Mouse (Mus musculus): ENCODE results near the gene Exosc9. TPM values are rescaled to one million over a fixed set of nuclear protein-coding genes. Genes with fewer than 3 reads are reported as not detected.

Gene Exosc9
- polyA plus RNA-seq (2016; fragmentation: Nextera tagmentation; extraction: Ambion mirVana) = 91.7 and 101 TPM in 2 replicates

GRCm38 (mm10) chr3:36552406-36553047, at the start of gene Exosc9:
Gene Exosc9 (plus strand): TSS chr3:36552606.
- H3K27ac ChIP-seq = peak within 1 kb of the TSS; percentile 89
- peak; percentile 96 for DNase-seq (ENCODE audit: low spot score)
- WGBS = 1% methylated on average over 39 of the region's 39 CpGs
- H3K4me3 ChIP-seq = peak within 1 kb of the TSS; percentile 92
- peaks cover 19% of the 10 kb centered on the region for H3K4me1 ChIP-seq (replicated peaks)
- peaks cover 39% of the 10 kb centered on the region for H3K36me3 ChIP-seq
- no peaks in the 10 kb centered on the region for H3K27me3 ChIP-seq (ENCODE audit: insufficient read depth, poor library complexity, severe bottlenecking)
- no peaks in the 10 kb centered on the region for H3K9me3 ChIP-seq

DNA sequence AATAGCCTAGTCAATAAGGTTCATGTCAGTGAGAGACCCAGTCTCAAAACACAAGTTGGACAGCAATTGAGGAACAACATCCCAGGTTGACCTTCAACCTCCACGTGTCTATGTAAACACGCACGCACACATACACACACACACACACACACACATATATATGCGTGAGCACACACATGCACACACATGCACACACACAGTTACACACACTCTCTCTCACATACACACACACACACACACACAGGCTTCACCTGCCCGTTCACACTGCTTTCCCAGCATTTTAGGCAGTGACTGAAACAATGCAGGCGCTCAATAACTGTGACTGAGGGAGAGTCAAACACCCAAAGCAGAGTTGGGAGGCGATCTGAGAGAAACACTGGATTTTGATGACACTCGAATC, 47.1 kb upstream of the Exosc9 start:
- no peak for DNase-seq (ENCODE audit: low spot score)
- 82% methylated on average over 8 of the region's 8 CpGs for whole genome bisulfite sequencing
- H3K27me3 ChIP-seq (ENCODE audit: insufficient read depth, poor library complexity, severe bottlenecking) = no peaks in the 10 kb centered on the region
- no peaks in the 10 kb centered on the region for H3K36me3 ChIP-seq
- H3K9me3 ChIP-seq = no peaks in the 10 kb centered on the region
- H3K4me3 ChIP-seq = no peak overlapping the region
- H3K4me1 ChIP-seq (replicated peaks) = peaks cover 4% of the 10 kb centered on the region; the same call in 1 of the 2 replicates
- H3K27ac ChIP-seq = no peak overlapping the region

GRCm38 (mm10) chr3:36505809-36506735, 46.3 kb upstream of the Exosc9 start:
- Histone ChIP-seq H3K36me3 (no peaks in the 10 kb centered on the region), H3K4me3 (no peak overlapping the region), H3K27me3 (ENCODE audit: insufficient read depth, poor library complexity, severe bottlenecking) (no peaks in the 10 kb centered on the region), H3K9me3 (no peaks in the 10 kb centered on the region), H3K4me1 (replicated peaks) (peaks cover 4% of the 10 kb centered on the region; the same call in 1 of the 2 replicates), H3K27ac (no peak overlapping the region)
- no peak for DNase-seq (ENCODE audit: low spot score)
- 63% methylated on average over 10 of the region's 10 CpGs for WGBS

DNA sequence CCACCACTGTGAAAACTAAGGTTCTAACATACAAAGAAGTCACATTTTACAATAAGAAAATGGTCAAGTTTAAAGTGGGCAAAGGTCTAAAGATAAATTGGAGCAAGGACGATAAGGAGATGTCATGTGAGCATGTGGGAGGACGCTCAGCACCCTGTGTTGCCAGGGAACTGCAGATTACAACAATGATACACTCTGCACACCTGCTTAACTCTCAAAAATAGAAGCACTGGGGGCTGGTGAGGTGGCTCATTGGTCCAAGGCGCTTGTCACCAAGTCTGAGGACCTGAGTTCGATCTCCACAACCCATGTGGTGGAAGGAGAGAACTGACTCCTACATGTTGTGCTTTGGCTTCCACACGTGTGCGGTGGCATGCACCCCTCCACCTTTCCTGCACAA, 40.9 kb upstream of the Exosc9 start:
- H3K4me1 ChIP-seq (replicated peaks) = no peaks in the 10 kb centered on the region
- no peak for DNase-seq (ENCODE audit: low spot score)
- no peak overlapping the region for H3K4me3 ChIP-seq
- H3K9me3 ChIP-seq = no peaks in the 10 kb centered on the region
- H3K27me3 ChIP-seq (ENCODE audit: insufficient read depth, poor library complexity, severe bottlenecking) = no peaks in the 10 kb centered on the region
- H3K36me3 ChIP-seq = no peaks in the 10 kb centered on the region
- 91% methylated on average over 6 of the region's 6 CpGs for WGBS
- no peak overlapping the region for H3K27ac ChIP-seq

GRCm38 (mm10) chr3:36516196-36516595, 36.2 kb upstream of the Exosc9 start:
- H3K4me1 ChIP-seq (replicated peaks) = peaks cover 4% of the 10 kb centered on the region
- DNase-seq (ENCODE audit: low spot score) = no peak
- peaks cover 25% of the 10 kb centered on the region for H3K27me3 ChIP-seq (ENCODE audit: insufficient read depth, poor library complexity, severe bottlenecking)
- no peak overlapping the region for H3K27ac ChIP-seq
- no peaks in the 10 kb centered on the region for H3K9me3 ChIP-seq
- H3K4me3 ChIP-seq = no peak overlapping the region
- no peaks in the 10 kb centered on the region for H3K36me3 ChIP-seq
- WGBS = 93% methylated on average over 9 of the region's 9 CpGs

- under 1% methylated on average over 51 of the region's 51 CpGs for WGBS
- Histone ChIP-seq H3K27me3 (ENCODE audit: insufficient read depth, poor library complexity, severe bottlenecking) (peaks cover 48% of the 10 kb centered on the region), H3K4me3 (peak within 1 kb of the TSS; percentile 65), H3K4me1 (replicated peaks) (peaks cover 15% of the 10 kb centered on the region), H3K36me3 (no peaks in the 10 kb centered on the region), H3K9me3 (no peaks in the 10 kb centered on the region), H3K27ac (peak within 1 kb of the TSS; percentile 67)
- DNase-seq (ENCODE audit: low spot score) = peak; percentile 50
Observed at GRCm38 (mm10) chr3:36521073-36522060, 31.0 kb upstream of the Exosc9 start, which contains the start of gene Gm11549. Gene Gm11549 (minus strand): TSS chr3:36521813.

- 4% methylated on average over 4 of the region's 4 CpGs for WGBS
- Histone ChIP-seq H3K27ac (no peak overlapping the region), H3K4me3 (peak overlapping the region; percentile 65; the same call in 1 of the 2 replicates), H3K9me3 (no peaks in the 10 kb centered on the region), H3K27me3 (ENCODE audit: insufficient read depth, poor library complexity, severe bottlenecking) (peaks cover 48% of the 10 kb centered on the region), H3K4me1 (replicated peaks) (peaks cover 15% of the 10 kb centered on the region), H3K36me3 (no peaks in the 10 kb centered on the region)
- DNase-seq (ENCODE audit: low spot score) = no peak
Observed at GRCm38 (mm10) chr3:36522137-36522536, 30.3 kb upstream of the Exosc9 start.

DNA sequence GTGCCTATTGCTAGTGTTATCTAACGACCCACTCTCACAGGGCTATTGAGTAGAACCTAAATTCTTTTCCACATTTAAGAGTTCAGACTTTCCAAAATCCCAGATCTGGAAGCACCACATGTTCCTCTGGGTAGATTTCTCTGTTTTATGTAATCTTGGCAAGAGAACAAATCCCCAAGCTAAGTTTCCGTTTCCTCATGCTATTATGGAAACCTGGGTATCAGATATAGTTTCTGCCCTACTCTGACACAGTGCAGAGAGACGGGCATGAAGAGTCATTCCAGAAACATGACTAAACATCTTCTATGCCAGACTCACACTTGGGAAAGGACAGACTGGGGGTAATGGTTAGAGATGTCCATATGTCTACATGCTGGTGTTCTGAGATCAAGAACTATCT, 27.9 kb upstream of the Exosc9 start:
- 88% methylated on average over 3 of the region's 3 CpGs for WGBS
- DNase-seq (ENCODE audit: low spot score) = no peak
- Histone ChIP-seq H3K27me3 (ENCODE audit: insufficient read depth, poor library complexity, severe bottlenecking) (peaks cover 41% of the 10 kb centered on the region), H3K27ac (no peak overlapping the region), H3K4me3 (no peak overlapping the region), H3K9me3 (no peaks in the 10 kb centered on the region), H3K36me3 (no peaks in the 10 kb centered on the region), H3K4me1 (replicated peaks) (peaks cover 15% of the 10 kb centered on the region)

DNA sequence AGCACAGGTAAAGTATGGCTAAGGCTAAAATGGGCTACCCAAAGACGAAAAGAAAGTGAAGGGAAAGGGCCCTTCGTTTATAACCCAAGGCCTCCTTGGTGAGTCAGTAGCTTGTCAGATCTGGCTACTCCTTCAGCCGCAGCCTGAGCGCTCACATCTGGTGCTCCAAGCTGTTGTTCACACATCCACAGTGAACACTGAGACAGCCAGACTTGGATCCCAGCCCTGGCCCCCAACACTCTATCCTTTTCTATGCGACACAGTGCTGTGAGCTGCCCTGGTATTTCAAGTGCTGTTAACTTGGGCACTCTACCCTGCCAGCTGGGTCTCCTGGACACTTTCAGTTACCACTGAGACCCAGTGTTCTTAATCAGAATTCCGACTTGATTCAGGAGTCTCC, 22.1 kb upstream of the Exosc9 start:
- Histone ChIP-seq H3K36me3 (no peaks in the 10 kb centered on the region), H3K27ac (no peak overlapping the region), H3K4me1 (replicated peaks) (peaks cover 12% of the 10 kb centered on the region), H3K4me3 (no peak overlapping the region), H3K27me3 (ENCODE audit: insufficient read depth, poor library complexity, severe bottlenecking) (peaks cover 30% of the 10 kb centered on the region), H3K9me3 (no peaks in the 10 kb centered on the region)
- WGBS = 93% methylated on average over 6 of the region's 6 CpGs
- no peak for DNase-seq (ENCODE audit: low spot score)

GRCm38 (mm10) chr3:36530781-36531180, 21.6 kb upstream of the Exosc9 start:
- no peak for DNase-seq (ENCODE audit: low spot score)
- Histone ChIP-seq H3K27me3 (ENCODE audit: insufficient read depth, poor library complexity, severe bottlenecking) (peaks cover 30% of the 10 kb centered on the region), H3K9me3 (no peaks in the 10 kb centered on the region), H3K36me3 (no peaks in the 10 kb centered on the region), H3K4me1 (replicated peaks) (peaks cover 12% of the 10 kb centered on the region), H3K4me3 (no peak overlapping the region), H3K27ac (no peak overlapping the region)
- WGBS = 74% methylated on average over 5 of the region's 5 CpGs

DNA sequence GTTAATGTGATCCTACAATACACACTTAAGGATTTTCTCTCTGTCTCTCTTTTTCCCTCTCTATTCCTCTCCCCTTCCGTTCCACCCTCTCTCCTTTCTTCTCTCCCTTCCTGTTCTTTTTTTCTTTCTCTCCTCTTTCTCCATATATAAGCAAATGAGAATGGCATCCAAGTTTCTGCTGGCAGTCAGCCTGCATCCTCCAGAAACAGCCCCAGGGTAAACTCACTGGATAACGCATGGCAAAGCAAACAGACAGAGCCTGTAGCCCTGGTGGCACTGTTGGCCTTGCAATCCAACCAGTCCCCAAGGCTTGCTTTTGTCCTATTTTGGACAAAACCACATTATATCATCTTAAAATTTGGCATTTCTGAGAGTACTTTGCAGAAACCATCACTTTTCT, 21.2 kb upstream of the Exosc9 start:
- DNase-seq (ENCODE audit: low spot score) = no peak
- Histone ChIP-seq H3K27ac (no peak overlapping the region), H3K4me1 (replicated peaks) (peaks cover 12% of the 10 kb centered on the region), H3K4me3 (no peak overlapping the region), H3K36me3 (no peaks in the 10 kb centered on the region), H3K9me3 (no peaks in the 10 kb centered on the region), H3K27me3 (ENCODE audit: insufficient read depth, poor library complexity, severe bottlenecking) (peaks cover 30% of the 10 kb centered on the region)
- WGBS = 41% methylated on average over 2 of the region's 2 CpGs

GRCm38 (mm10) chr3:36531979-36532542, 20.3 kb upstream of the Exosc9 start:
- H3K36me3 ChIP-seq = no peaks in the 10 kb centered on the region
- H3K27me3 ChIP-seq (ENCODE audit: insufficient read depth, poor library complexity, severe bottlenecking) = peaks cover 30% of the 10 kb centered on the region
- WGBS = 14% methylated on average over 18 of the region's 18 CpGs
- no peak overlapping the region for H3K27ac ChIP-seq
- DNase-seq (ENCODE audit: low spot score) = peak; percentile 22
- H3K4me1 ChIP-seq (replicated peaks) = peaks cover 12% of the 10 kb centered on the region
- H3K4me3 ChIP-seq = peak overlapping the region; percentile 39
- no peaks in the 10 kb centered on the region for H3K9me3 ChIP-seq
